22 mouse cellular contexts compared by ENCODE assay signal in the genomic region with DNA sequence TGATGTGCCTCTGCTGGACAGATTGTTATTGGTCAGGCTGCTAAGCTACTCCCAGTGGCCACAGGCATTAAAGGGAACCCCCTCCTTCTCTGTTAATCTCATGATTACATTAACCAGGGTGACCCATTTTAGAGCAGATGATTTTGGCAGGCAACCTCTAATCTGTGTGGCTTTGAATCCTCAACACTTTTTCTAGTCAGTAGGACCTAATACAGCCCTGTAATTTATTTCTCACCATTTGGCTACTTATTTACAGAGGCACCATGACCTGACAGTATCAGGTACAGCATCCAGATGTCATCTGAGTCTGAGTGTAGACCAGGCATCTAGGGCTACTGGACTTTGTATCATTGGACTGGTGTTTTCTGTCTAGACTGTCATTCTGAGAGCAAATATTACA. TPM values are rescaled to one million over a fixed set of nuclear protein-coding genes. Genes with fewer than 3 reads are reported as not detected.
A peak's percentile ranks its signal among the peaks of the same experiment; 100 is the strongest.
DNase-seq lines count a peak whose midpoint lies in the region; ATAC-seq and TF ChIP-seq lines count a peak whose summit lies in the region.
"Had no signal": no experiment of that assay in that cellular context is flagged by ENCODE, and none has a peak within 500 bp of the region (broad histone marks: within the 10 kb centered on the region; RNA-seq: fewer than 3 reads in every experiment).

No protein-coding gene starts in this region.

- H3K9ac ChIP-seq in liver, embryonic 15.5 days: no peak overlapping the region
- no peak overlapping the region for H3K9ac ChIP-seq in kidney, embryonic 16.5 days (replicated peaks; ENCODE audit: low read length)
- H3K9ac ChIP-seq: embryonic facial prominence, embryonic 12.5 days; forebrain, embryonic 12.5 days; hindbrain, embryonic 15.5 days; liver, embryonic 13.5 days; neural tube, embryonic 12.5 days had no signal

- no peaks in the 10 kb centered on the region for H3K4me1 ChIP-seq in heart, embryonic 10.5 days
- no peaks in the 10 kb centered on the region for H3K4me1 ChIP-seq in liver, embryonic 15.5 days (replicated peaks)
- peaks cover 12% of the 10 kb centered on the region; the same call in 1 of the 2 replicates for H3K4me1 ChIP-seq in kidney, embryonic 16.5 days (ENCODE audit: insufficient read depth, low read length)
- H3K4me1 ChIP-seq: embryonic facial prominence, embryonic 12.5 days; forebrain, embryonic 12.5 days; hindbrain, embryonic 15.5 days; liver, embryonic 13.5 days; neural tube, embryonic 12.5 days had no signal

- H3K9me3 ChIP-seq in heart, embryonic 10.5 days: no peaks in the 10 kb centered on the region
- H3K9me3 ChIP-seq in liver, embryonic 15.5 days (replicated peaks): no peaks in the 10 kb centered on the region
- no peaks in the 10 kb centered on the region for H3K9me3 ChIP-seq in kidney, embryonic 16.5 days (ENCODE audit: low read length)
- H3K9me3 ChIP-seq: embryonic facial prominence, embryonic 12.5 days; forebrain, embryonic 12.5 days; hindbrain, embryonic 15.5 days; limb, embryonic 10.5 days; liver, embryonic 13.5 days; neural tube, embryonic 12.5 days had no signal

- TF ChIP-seq CTCF in layer of hippocampus, adult 2 months (conservative IDR thresholded peaks at IDR 0.05): no peak

- peak; percentile 49 for ATAC-seq in liver, embryonic 15.5 days (ENCODE audit: insufficient read depth)
- ATAC-seq in kidney, embryonic 16.5 days (ENCODE audit: low FRiP score, low TSS enrichment): peak; percentile 93

- no peaks in the 10 kb centered on the region for H3K36me3 ChIP-seq in heart, embryonic 10.5 days
- no peaks in the 10 kb centered on the region for H3K36me3 ChIP-seq in liver, embryonic 15.5 days (replicated peaks)
- H3K36me3 ChIP-seq in kidney, embryonic 16.5 days (ENCODE audit: insufficient read depth, low read length): no peaks in the 10 kb centered on the region
- H3K36me3 ChIP-seq: embryonic facial prominence, embryonic 12.5 days; forebrain, embryonic 12.5 days; hindbrain, embryonic 15.5 days; limb, embryonic 10.5 days; liver, embryonic 13.5 days; neural tube, embryonic 12.5 days had no signal

- H3K27ac ChIP-seq in heart, embryonic 10.5 days: no peak overlapping the region
- no peak overlapping the region for H3K27ac ChIP-seq in liver, embryonic 15.5 days (replicated peaks)
- H3K27ac ChIP-seq in kidney, embryonic 16.5 days (ENCODE audit: low read length): no peak overlapping the region
- no peak overlapping the region for H3K27ac ChIP-seq in layer of hippocampus, adult 2 months
- H3K27ac ChIP-seq: embryonic facial prominence, embryonic 12.5 days; forebrain, embryonic 12.5 days; hindbrain, embryonic 15.5 days; left cerebral cortex, adult 2 months; limb, embryonic 10.5 days; liver, embryonic 13.5 days; neural tube, embryonic 12.5 days had no signal

- H3K27me3 ChIP-seq in heart, embryonic 10.5 days (ENCODE audit: insufficient read depth, poor library complexity, severe bottlenecking): no peaks in the 10 kb centered on the region
- H3K27me3 ChIP-seq in liver, embryonic 15.5 days: no peaks in the 10 kb centered on the region
- no peaks in the 10 kb centered on the region for H3K27me3 ChIP-seq in kidney, embryonic 16.5 days (ENCODE audit: insufficient read depth, low read length)
- H3K27me3 ChIP-seq: embryonic facial prominence, embryonic 12.5 days; forebrain, embryonic 12.5 days; hindbrain, embryonic 15.5 days; liver, embryonic 13.5 days; neural tube, embryonic 12.5 days had no signal

- DNase-seq in heart, adult 11 months: peak; percentile 16
- no peak for DNase-seq in heart, embryonic 10.5 days (ENCODE audit: low spot score)
- no peak for DNase-seq in liver
- DNase-seq in layer of hippocampus, adult 2 months (ENCODE audit: low spot score in 2 of 2): no peak
- DNase-seq in gastrocnemius, adult 8-10 months (ENCODE audit: low spot score in 2 of 2): no peak
- DNase-seq: adrenal gland, postnatal 14 days; cerebellum, adult 2 months; cerebellum, postnatal 25 days; heart, postnatal 4 days; liver, embryonic 13.5 days; lung, postnatal 4 days; midbrain, embryonic 14.5 days; right cerebral cortex, postnatal 4 days; thymus, postnatal 14 days had no signal

- no peak overlapping the region for H3K4me3 ChIP-seq in heart, embryonic 10.5 days
- no peak overlapping the region for H3K4me3 ChIP-seq in liver, embryonic 15.5 days (replicated peaks)
- no peak overlapping the region for H3K4me3 ChIP-seq in kidney, embryonic 16.5 days (ENCODE audit: low read length)
- H3K4me3 ChIP-seq in layer of hippocampus, adult 2 months: no peak overlapping the region
- H3K4me3 ChIP-seq: embryonic facial prominence, embryonic 12.5 days; forebrain, embryonic 12.5 days; hindbrain, embryonic 15.5 days; left cerebral cortex, adult 2 months; limb, embryonic 10.5 days; liver, embryonic 13.5 days; neural tube, embryonic 12.5 days had no signal

- H3K4me2 ChIP-seq in liver, embryonic 15.5 days: no peak overlapping the region
- H3K4me2 ChIP-seq in kidney, embryonic 16.5 days (replicated peaks; ENCODE audit: low read depth, low read length): no peak overlapping the region
- H3K4me2 ChIP-seq: embryonic facial prominence, embryonic 12.5 days; forebrain, embryonic 12.5 days; hindbrain, embryonic 15.5 days; liver, embryonic 13.5 days; neural tube, embryonic 12.5 days had no signal

RNA-seq across cellular contexts. Expression of a gene that starts 21.4 kb away (rescaled TPM):
- polyA plus RNA-seq in heart, embryonic 10.5 days (2016; fragmentation: Nextera tagmentation; extraction: Ambion mirVana): 32.5 and 39.0 TPM in 2 replicates
- polyA plus RNA-seq in liver, embryonic 15.5 days (2015; fragmentation: Nextera tagmentation; extraction: Ambion mirVana): 5.4 and 7.2 TPM in 2 replicates
- 34.7 and 41.4 TPM in 2 replicates for polyA plus RNA-seq in kidney, embryonic 16.5 days (2015; fragmentation: Nextera tagmentation; extraction: Ambion mirVana)
- total RNA-seq in layer of hippocampus, adult 2 months (2021): 10 to 100 TPM; 52.2 to 59.9 TPM
- total RNA-seq in gastrocnemius, adult 8-10 months (2022): 1 to 10 TPM; 2.3 to 2.7 (median 2.5) TPM
